Mouse (Mus musculus) kidney, postnatal 36 days (tissue): ENCODE measurements around the gene Ak2.

ENCODE experiments used
- DNase-seq, 2 experiments: peaks; one replicate each; pipeline ENCODE4 v3.0.0; 2021 to 2022; ENCODE audit warnings: mixed read lengths in 2 of 2

Ak2 gene

GRCm38 (mm10) chr4:129016329-129016728 lies 24.6 kb downstream of the Ak2 start:
- DNase-seq, result peak in 1 of 2 experiments; percentile 69

- DNase-seq, result no peak
Observed at GRCm38 (mm10) chr4:129017150-129017549, 25.4 kb downstream of the Ak2 start.

- no peak for DNase-seq
Observed at GRCm38 (mm10) chr4:129018788-129019435, 27.2 kb downstream of the Ak2 start.

- no peak for DNase-seq
Observed at GRCm38 (mm10) chr4:129019788-129020187, 28.0 kb downstream of the Ak2 start.

GRCm38 (mm10) chr4:129020454-129020853 lies 28.7 kb downstream of the Ak2 start:
- DNase-seq, result peak; percentile 93

GRCm38 (mm10) chr4:129021426-129021825 lies 29.7 kb downstream of the Ak2 start:
- no peak for DNase-seq

GRCm38 (mm10) chr4:129021886-129022285 lies 30.1 kb downstream of the Ak2 start:
- no peak for DNase-seq

- no peak for DNase-seq
Observed at GRCm38 (mm10) chr4:129023884-129024283, 32.1 kb downstream of the Ak2 start.

- peak; percentile 92 to 93 for DNase-seq
Observed at GRCm38 (mm10) chr4:129024775-129025174, 33.0 kb downstream of the Ak2 start.

- DNase-seq, result peak; percentile 52 to 61
Observed at GRCm38 (mm10) chr4:129025707-129026106, 33.9 kb downstream of the Ak2 start.

GRCm38 (mm10) chr4:129030746-129031145 lies 39.0 kb downstream of the Ak2 start:
- DNase-seq, result no peak

GRCm38 (mm10) chr4:129031408-129031965 lies 39.7 kb downstream of the Ak2 start:
- no peak for DNase-seq

GRCm38 (mm10) chr4:129032133-129032962 lies 40.6 kb downstream of the Ak2 start:
- no peak for DNase-seq

GRCm38 (mm10) chr4:129032963-129033951 lies 41.5 kb downstream of the Ak2 start:
- peak; percentile 84 to 85 for DNase-seq

GRCm38 (mm10) chr4:129034224-129034623 lies 42.5 kb downstream of the Ak2 start:
- no peak for DNase-seq

GRCm38 (mm10) chr4:129034706-129035660 lies 43.2 kb downstream of the Ak2 start:
- peak; percentile 79 to 87 for DNase-seq

GRCm38 (mm10) chr4:129035851-129036445 lies 44.2 kb downstream of the Ak2 start:
- DNase-seq, result no peak

- no peak for DNase-seq
Observed at GRCm38 (mm10) chr4:129047721-129048421, 56.1 kb downstream of the Ak2 start.

GRCm38 (mm10) chr4:129048501-129049305 lies 56.9 kb downstream of the Ak2 start:
- peak; percentile 41 to 68 for DNase-seq
